8 mouse cellular contexts compared by ENCODE assay signal in the genomic region with DNA sequence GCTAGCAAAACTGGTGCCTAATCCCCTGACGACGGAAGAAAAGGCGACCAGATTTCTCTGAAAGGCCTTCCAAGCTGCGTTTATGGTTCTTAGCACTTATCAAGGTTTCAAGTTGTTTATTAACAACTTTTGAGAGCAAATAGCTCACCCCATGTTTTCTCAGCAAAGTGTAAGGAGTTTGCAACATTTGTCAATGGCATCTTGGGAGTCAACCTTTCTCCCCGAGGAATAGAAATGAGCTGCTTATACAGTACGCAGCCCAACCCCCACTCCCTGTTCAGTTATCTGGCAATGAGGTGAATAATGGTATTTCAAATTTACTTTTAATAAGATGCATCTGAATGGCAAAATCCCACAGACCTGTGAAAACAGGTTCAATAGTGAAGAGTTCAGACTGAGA. TPM values are rescaled to one million over a fixed set of nuclear protein-coding genes. Genes with fewer than 3 reads are reported as not detected.
DNase-seq lines count a peak whose midpoint lies in the region; ATAC-seq and TF ChIP-seq lines count a peak whose summit lies in the region.

No protein-coding gene starts in this region.

- H3K9ac ChIP-seq in heart, postnatal 0 days (replicated peaks; ENCODE audit: low read depth, low read length): peak overlapping the region; percentile 90
- peak overlapping the region; percentile 89 for H3K9ac ChIP-seq in CH12.LX (ENCODE audit: insufficient read depth, low read depth)
- peak overlapping the region; percentile 99 for H3K9ac ChIP-seq in hindbrain, embryonic 14.5 days

- no peaks in the 10 kb centered on the region for H3K27me3 ChIP-seq in heart, postnatal 0 days (ENCODE audit: control insufficient read depth, insufficient read depth, low read length)
- H3K27me3 ChIP-seq in CH12.LX (replicated peaks): no peaks in the 10 kb centered on the region
- no peaks in the 10 kb centered on the region for H3K27me3 ChIP-seq in hindbrain, embryonic 14.5 days (ENCODE audit: control insufficient read depth, insufficient read depth, low read length)
- H3K27me3 ChIP-seq in midbrain, embryonic 10.5 days (ENCODE audit: low read depth, poor library complexity, severe bottlenecking): no peaks in the 10 kb centered on the region

- no peaks in the 10 kb centered on the region for H3K36me3 ChIP-seq in heart, postnatal 0 days (replicated peaks; ENCODE audit: control insufficient read depth, insufficient read depth, low read length)
- H3K36me3 ChIP-seq in CH12.LX (replicated peaks in 1 of 2; ENCODE audit: control insufficient read depth in 1 of 2, insufficient read depth in 1 of 2, low read length in 1 of 2): no peaks in the 10 kb centered on the region
- no peaks in the 10 kb centered on the region for H3K36me3 ChIP-seq in hindbrain, embryonic 14.5 days (replicated peaks; ENCODE audit: control insufficient read depth, insufficient read depth)
- H3K36me3 ChIP-seq in midbrain, embryonic 10.5 days: no peaks in the 10 kb centered on the region

- no peak for TF ChIP-seq RAD21 in CH12.LX (IDR thresholded peaks at IDR 0.05; ENCODE audit: low read depth, low read length)

- TF ChIP-seq POLR2A in CH12.LX (IDR thresholded peaks at IDR 0.05; ENCODE audit: low read depth, low read length): no peak
- no peak for TF ChIP-seq POLR2A in brain, embryonic 14.5 days (IDR thresholded peaks at IDR 0.05; ENCODE audit: borderline replicate concordance, extremely low read depth, insufficient read depth, insufficient read length, poor library complexity, severe bottlenecking)

- H3K4me3 ChIP-seq in heart, postnatal 0 days (ENCODE audit: low read depth, low read length): peak overlapping the region; percentile 85
- H3K4me3 ChIP-seq in CH12.LX (replicated peaks in 1 of 3; ENCODE audit: low read depth in 2 of 3, low read length in 2 of 3, poor library complexity in 1 of 3): peak overlapping the region; percentile 79 to 94 (median 85)
- peak overlapping the region; percentile 98 for H3K4me3 ChIP-seq in hindbrain, embryonic 14.5 days (replicated peaks; ENCODE audit: low read length)
- peak overlapping the region; percentile 80 for H3K4me3 ChIP-seq in midbrain, embryonic 10.5 days

- peak overlapping the region; percentile 97 for H3K27ac ChIP-seq in heart, postnatal 0 days (ENCODE audit: low read depth)
- peak overlapping the region; percentile 88 for H3K27ac ChIP-seq in CH12.LX (ENCODE audit: insufficient read depth, low read depth)
- peak overlapping the region; percentile 99 for H3K27ac ChIP-seq in hindbrain, embryonic 14.5 days
- peak overlapping the region; percentile 98 for H3K27ac ChIP-seq in midbrain, embryonic 10.5 days (replicated peaks)

- H3K9me3 ChIP-seq in heart, postnatal 0 days (replicated peaks; ENCODE audit: control insufficient read depth, low read length): no peaks in the 10 kb centered on the region
- H3K9me3 ChIP-seq in CH12.LX (replicated peaks; ENCODE audit: low read length): no peaks in the 10 kb centered on the region
- no peaks in the 10 kb centered on the region for H3K9me3 ChIP-seq in hindbrain, embryonic 14.5 days (ENCODE audit: control insufficient read depth, low read length)
- no peaks in the 10 kb centered on the region for H3K9me3 ChIP-seq in midbrain, embryonic 10.5 days (replicated peaks)

- peaks cover 8% of the 10 kb centered on the region for H3K4me1 ChIP-seq in heart, postnatal 0 days (ENCODE audit: control insufficient read depth, insufficient read depth)
- H3K4me1 ChIP-seq in CH12.LX (ENCODE audit: control insufficient read depth in 1 of 2, insufficient read depth in 2 of 2): peaks cover 3 to 20% of the 10 kb centered on the region in 2 experiments; a peak in 3 of 4 replicates
- H3K4me1 ChIP-seq in hindbrain, embryonic 14.5 days (replicated peaks; ENCODE audit: control insufficient read depth, insufficient read depth, low read length): peaks cover 14% of the 10 kb centered on the region
- H3K4me1 ChIP-seq in midbrain, embryonic 10.5 days: peaks cover 38% of the 10 kb centered on the region

- peak overlapping the region; percentile 92 for H3K4me2 ChIP-seq in heart, postnatal 0 days (ENCODE audit: low read depth, low read length)
- peak overlapping the region; percentile 94 for H3K4me2 ChIP-seq in CH12.LX (ENCODE audit: insufficient read depth, low read depth, poor library complexity, severe bottlenecking)
- H3K4me2 ChIP-seq in hindbrain, embryonic 14.5 days (replicated peaks): peak overlapping the region; percentile 67

- no peak for ATAC-seq in heart, postnatal 0 days (ENCODE audit: insufficient read depth, low read depth)
- no peak for ATAC-seq in hindbrain, embryonic 14.5 days (ENCODE audit: low FRiP score)
- no peak for ATAC-seq in inflammation-experienced regulatory T-cells, adult 6 months
- no peak for ATAC-seq in megakaryocyte progenitor cell, adult 5-6 weeks (replicated peaks; ENCODE audit: poor library complexity)

- TF ChIP-seq EP300 in heart, postnatal 0 days (IDR thresholded peaks at IDR 0.05; ENCODE audit: low read depth): no peak
- TF ChIP-seq EP300 in CH12.LX (IDR thresholded peaks at IDR 0.05; ENCODE audit: low read length): no peak

- TF ChIP-seq CTCF in heart, postnatal 0 days (IDR thresholded peaks at IDR 0.05; ENCODE audit: low read depth): no peak
- TF ChIP-seq CTCF in CH12.LX (conservative IDR thresholded peaks at IDR 0.05 in 1 of 2, IDR thresholded peaks at IDR 0.05 in 1 of 2; ENCODE audit: low read depth in 2 of 2, low read length in 2 of 2): no peak
- TF ChIP-seq CTCF in brain, embryonic 14.5 days (IDR thresholded peaks at IDR 0.05; ENCODE audit: borderline replicate concordance, extremely low read depth, insufficient read depth, insufficient read length): no peak

- DNase-seq in heart, postnatal 0 days (ENCODE audit: low spot score): no peak
- DNase-seq in heart, adult 8-10 months (ENCODE audit: low spot score): no peak
- peak; percentile 77 for DNase-seq in CH12.LX (ENCODE audit: extremely low read depth)
- peak; percentile 62 for DNase-seq in brain, embryonic 14.5 days (ENCODE audit: low read depth)
- peak; percentile 40 for DNase-seq in hindbrain, embryonic 14.5 days (ENCODE audit: low spot score)
- DNase-seq in midbrain, embryonic 10.5 days (ENCODE audit: low spot score): no peak

- 4% methylated on average over 6 of the region's 6 CpGs for WGBS in heart, postnatal 0 days
- WGBS in hindbrain, embryonic 14.5 days: 1% methylated on average over 6 of the region's 6 CpGs
- 6% methylated on average over 6 of the region's 6 CpGs for WGBS in midbrain, embryonic 10.5 days

- dilution Hi-C loops in CH12.LX (cut with MboI; ENCODE audit: extremely low pct_ligation_motif_present, extremely low pct_unique_long_range_greater_than_20kb, low sequenced_read_pairs): no loop called here

- in situ Hi-C loops in CH12.LX (cut with MboI; ENCODE audit: low pct_ligation_motif_present, low pct_unique_long_range_greater_than_20kb, low sequenced_read_pairs): no loop called here

- H3K79me2 ChIP-seq in CH12.LX (replicated peaks; ENCODE audit: control insufficient read depth, extremely low read depth, insufficient read depth, poor library complexity, severe bottlenecking): peaks cover 20% of the 10 kb centered on the region

TF ChIP-seq in CH12.LX, 34 proteins besides CTCF, POLR2A, EP300 and RAD21 (continues in another document):
- no peak for TF ChIP-seq SMC3 (IDR thresholded peaks at IDR 0.05; ENCODE audit: low read depth, low read length)
- TF ChIP-seq KAT2A (IDR thresholded peaks at IDR 0.05; ENCODE audit: insufficient replicate concordance, low read length): 0 out of 2 replicates have a peak, but pooled peaks have one; percentile 52
- no peak; the same call in 1 of the 2 replicates for TF ChIP-seq ETS1 (conservative IDR thresholded peaks at IDR 0.05; ENCODE audit: low read depth, low read length)
- TF ChIP-seq IRF4 (IDR thresholded peaks at IDR 0.05; ENCODE audit: low read depth, low read length): peak; percentile 51; the same call in 1 of the 2 replicates
- TF ChIP-seq USF1 (IDR thresholded peaks at IDR 0.05; ENCODE audit: low read depth, low read length): no peak
- TF ChIP-seq MAZ (IDR thresholded peaks at IDR 0.05; ENCODE audit: low read depth, low read length): no peak
- TF ChIP-seq E2F4 (IDR thresholded peaks at IDR 0.05; ENCODE audit: insufficient replicate concordance, low read depth, low read length): peak; percentile 45; the same call in 1 of the 2 replicates
- TF ChIP-seq RCOR1 (conservative IDR thresholded peaks at IDR 0.05; ENCODE audit: low read depth, low read length): no peak
- TF ChIP-seq MAX (IDR thresholded peaks at IDR 0.05; ENCODE audit: low read length): peak; percentile 2; the same call in 1 of the 2 replicates
- no peak for TF ChIP-seq MEF2A (IDR thresholded peaks at IDR 0.05; ENCODE audit: borderline replicate concordance, low read depth, low read length)
- no peak for TF ChIP-seq UBTF (IDR thresholded peaks at IDR 0.05; ENCODE audit: low read depth, low read length)
- TF ChIP-seq NELFE (IDR thresholded peaks at IDR 0.05; ENCODE audit: low read depth, low read length): no peak
- peak; percentile 79 for TF ChIP-seq CHD2 (IDR thresholded peaks at IDR 0.05; ENCODE audit: low read length)
- TF ChIP-seq MXI1 (IDR thresholded peaks at IDR 0.05; ENCODE audit: low read depth, low read length): no peak
- TF ChIP-seq CHD1 (IDR thresholded peaks at IDR 0.05; ENCODE audit: low read depth, low read length): peak; percentile 57; the same call in 1 of the 2 replicates
- TF ChIP-seq NRF1 (IDR thresholded peaks at IDR 0.05; ENCODE audit: low read depth, low read length): no peak
- TF ChIP-seq SIN3A (IDR thresholded peaks at IDR 0.05; ENCODE audit: low read length): peak; percentile 40; the same call in 1 of the 2 replicates
- no peak for TF ChIP-seq HCFC1 (IDR thresholded peaks at IDR 0.05; ENCODE audit: low read depth, low read length)
- no peak for TF ChIP-seq ZC3H11A (IDR thresholded peaks at IDR 0.05; ENCODE audit: low read depth, low read length)

RNA-seq across cellular contexts. Expression of gene Ezh2, which starts 0.6 kb away (rescaled TPM):
- 8.6 and 11.9 TPM in 2 replicates for total RNA-seq in heart, postnatal 0 days (2014; rRNA removed; ENCODE audit: low replicate concordance)
- polyA plus RNA-seq in heart, postnatal 0 days (2015; fragmentation: Nextera tagmentation; extraction: Ambion mirVana): 25.9 and 26.3 TPM in 2 replicates
- total RNA-seq in heart, adult 8-10 months (2022): 10 to 100 TPM in 1 of 4 experiments, 1 to 10 TPM in 3; 5.1 to 11.1 (median 8.1) TPM
- total RNA-seq in CH12.LX (2012; rRNA removed): 66.3 and 90.4 TPM in 2 replicates
- total RNA-seq in CH12.LX (2014; rRNA removed): 126 and 154 TPM in 2 replicates
- 124 and 127 TPM in 2 replicates for polyA plus RNA-seq in CH12.LX (2012; ENCODE audit: insufficient read length, low read depth)
- polyA plus RNA-seq in brain, embryonic 14.5 days (2012; rRNA removed): 154 and 214 TPM in 2 replicates
- polyA plus RNA-seq in hindbrain, embryonic 14.5 days (2014; fragmentation: Nextera tagmentation; extraction: Ambion mirVana): 51.2 and 55.1 TPM in 2 replicates
- polyA plus RNA-seq in midbrain, embryonic 10.5 days (2016; fragmentation: Nextera tagmentation; extraction: Ambion mirVana): 175 and 184 TPM in 2 replicates
- 10 to 100 TPM; 41.2 to 67.6 (median 43.2) TPM for polyA plus RNA-seq in inflammation-experienced regulatory T-cells, adult 6 months (2017; shearing (Covaris generic))
- total RNA-seq in megakaryocyte progenitor cell, adult 5-6 weeks (2015): 262 and 287 TPM in 2 replicates
- total RNA-seq in megakaryocyte progenitor cell, adult 5-6 weeks (2017): 166 and 170 TPM in 2 replicates

Comparison
In these comparisons a context has a peak if more than half of its experiments do, and no peak if none do; other contexts are left out.
1. DNase-seq: peak in CH12.LX (single experiment), brain, embryonic 14.5 days (single experiment) and hindbrain, embryonic 14.5 days (single experiment); none in heart, postnatal 0 days (single experiment), heart, adult 8-10 months (single experiment) and midbrain, embryonic 10.5 days (single experiment).
2. Peak in every context shown above with its lines, with median percentiles within 50 percentile points of each other: H3K27ac ChIP-seq, H3K4me2 ChIP-seq, H3K4me3 ChIP-seq and H3K9ac ChIP-seq.